Mouse (Mus musculus) gastrocnemius, postnatal 36 days (tissue): ENCODE measurements around the gene Tbc1d5. TPM values are rescaled to one million over a fixed set of nuclear protein-coding genes. Genes with fewer than 3 reads are reported as not detected.
"Not testable (repeated sequence)": the region's sequence is repeated elsewhere in the genome, so short reads cannot be mapped to it uniquely, and the experiment has no call there.

ENCODE experiments used
- DNase-seq, 2 experiments: peaks; one replicate each; pipeline ENCODE4 v3.0.0; 2022
- intact Hi-C: fragments of 180-260 bp; cut with DNase I; formaldehyde crosslinking; loops from one replicate; pipeline ENCODE4 v1.15.1; 2025
- total RNA-seq, 2 experiments: library from RNA; stranded (reverse); gene quantifications; 2 replicates each; pipeline ENCODE4 v1.2.3; 2021

The Tbc1d5 gene
- total RNA-seq, 2 experiments from 2014 or later = 6.7 to 7.4 TPM

- DNase-seq = no peak
- intact Hi-C loops = no loop called here
Observed at GRCm38 (mm10) chr17:50710497-50711222, 468.5 kb downstream of the Tbc1d5 start.

GRCm38 (mm10) chr17:50698410-50698809, 480.7 kb downstream of the Tbc1d5 start:
- DNase-seq, intact Hi-C loops: not testable (repeated sequence)

- DNase-seq = no peak
- intact Hi-C loops = loop anchor here (5.0 kb wide), 1 partner anchor 181 kb away; the partner anchor contains the start of gene Plcl2
Observed at GRCm38 (mm10) chr17:50688135-50688534, 491.0 kb downstream of the Tbc1d5 start.

GRCm38 (mm10) chr17:50687670-50688069, 491.5 kb downstream of the Tbc1d5 start:
- intact Hi-C loops = loop anchor here (5.0 kb wide), 1 partner anchor 180 kb away; the partner anchor contains the start of gene Plcl2
- DNase-seq = no peak

- intact Hi-C loops = loop anchor here (5.0 kb wide), 1 partner anchor 178 kb away; the partner anchor contains the start of gene Plcl2
- no peak for DNase-seq
Observed at GRCm38 (mm10) chr17:50684960-50685645, 494.0 kb downstream of the Tbc1d5 start.
